Mouse (Mus musculus) hindlimb bud, embryonic 11.5 days (tissue): ENCODE results near the gene Pde6b.

Experiments
- DNase-seq: peaks from one replicate; pipeline ENCODE4 v3.0.0-alpha.2; 2012; ENCODE audit warnings: low read depth, low spot score; ENCODE audit errors: extremely low spot score

The Pde6b gene

DNA sequence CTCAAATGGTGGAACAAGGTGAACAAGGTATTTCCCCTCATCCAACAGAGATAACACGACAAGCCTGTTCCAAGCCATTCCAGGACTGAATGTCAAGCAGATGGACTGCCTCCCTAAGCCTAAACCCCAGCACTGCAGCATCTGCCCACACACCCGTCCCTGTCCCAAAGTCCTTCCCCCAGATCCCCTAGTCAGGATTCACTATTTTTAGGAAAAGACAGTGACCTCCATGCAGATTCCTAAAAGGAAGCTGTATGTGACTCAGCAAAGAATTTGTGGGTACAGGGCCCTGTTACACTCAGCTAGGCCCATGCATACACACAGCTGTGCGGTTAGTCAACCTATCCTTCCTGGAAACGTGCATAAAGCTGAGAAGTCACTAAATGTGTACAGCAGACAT, 1.7 kb upstream of the Pde6b start:
- DNase-seq, result no peak

DNA sequence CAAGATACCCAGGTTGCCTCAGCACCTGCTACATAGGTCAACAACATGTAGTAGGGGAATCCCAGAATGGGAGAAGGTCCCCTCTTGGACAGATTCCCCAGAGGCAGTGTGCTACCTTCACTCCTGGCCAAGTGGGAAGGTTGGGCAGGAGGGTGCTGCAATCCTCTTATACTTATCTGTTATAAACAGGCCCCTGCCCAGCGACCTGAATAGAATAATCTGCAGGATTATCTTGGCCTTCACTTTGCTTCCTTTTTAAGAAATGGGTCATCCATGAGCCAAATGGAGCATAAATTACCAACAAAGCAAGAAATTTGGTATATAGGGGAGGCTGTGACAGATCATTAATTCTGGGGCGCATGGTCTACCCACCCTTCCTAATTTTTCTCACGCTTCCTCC, 1.6 kb downstream of the Pde6b start:
- DNase-seq, result no peak

DNA sequence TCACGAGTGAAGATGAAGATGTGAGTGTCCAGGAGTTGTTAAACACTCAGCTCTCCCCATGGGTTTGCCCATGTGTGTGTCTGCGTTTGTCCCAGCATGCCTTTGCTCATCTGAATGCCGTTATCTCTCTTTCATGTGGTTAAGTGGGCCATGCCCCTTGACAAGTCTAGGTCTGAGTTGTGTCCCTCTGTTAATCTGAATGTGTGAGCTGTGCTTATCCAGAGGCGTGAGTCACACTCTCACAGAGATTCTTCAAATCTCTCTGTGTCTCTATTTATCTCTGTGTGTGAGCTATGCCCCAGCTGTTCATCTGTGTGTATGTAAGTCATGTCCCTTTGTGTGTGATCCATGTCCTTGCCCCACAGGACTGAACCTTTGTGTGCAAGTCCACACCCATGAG, 15.3 kb downstream of the Pde6b start:
- DNase-seq, result no peak

DNA sequence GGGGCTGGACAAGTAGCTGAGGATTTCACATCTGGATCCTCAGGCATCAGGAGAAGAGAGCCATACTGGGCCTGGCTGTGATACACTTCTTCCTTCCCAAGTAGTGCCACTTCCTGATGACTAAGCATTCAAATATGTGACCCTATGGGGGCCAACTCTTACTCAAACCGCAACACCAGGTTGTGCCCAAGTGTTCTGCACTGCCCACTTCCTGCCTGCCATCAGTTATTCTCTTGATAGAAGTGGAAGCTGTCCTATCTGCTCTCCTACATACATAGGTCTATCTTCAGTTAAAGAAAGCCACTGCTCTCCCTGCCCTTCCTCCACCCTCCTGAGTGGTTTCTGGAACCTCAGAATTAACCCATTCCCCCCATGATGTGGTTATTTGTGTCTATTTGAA, 17.3 kb downstream of the Pde6b start:
- no peak for DNase-seq

DNA sequence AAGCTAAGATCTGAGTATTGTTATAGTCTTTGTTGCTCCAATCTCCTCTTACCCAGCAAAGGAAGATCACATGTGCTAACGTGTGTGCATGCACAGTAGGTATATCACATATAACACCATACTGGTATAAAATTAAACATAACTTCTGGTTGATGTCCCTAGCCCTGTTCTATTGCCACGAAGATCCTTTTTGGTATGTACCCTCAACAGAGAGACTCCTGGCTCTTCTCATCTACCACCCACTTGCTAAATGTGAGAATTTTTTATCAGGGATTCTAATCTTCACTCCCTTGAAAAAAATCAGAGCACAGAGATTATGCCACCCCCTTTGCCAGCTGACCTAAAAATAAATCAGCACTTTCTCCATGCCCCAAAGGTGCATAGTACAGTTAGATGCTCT, 18.8 kb downstream of the Pde6b start:
- no peak for DNase-seq

DNA sequence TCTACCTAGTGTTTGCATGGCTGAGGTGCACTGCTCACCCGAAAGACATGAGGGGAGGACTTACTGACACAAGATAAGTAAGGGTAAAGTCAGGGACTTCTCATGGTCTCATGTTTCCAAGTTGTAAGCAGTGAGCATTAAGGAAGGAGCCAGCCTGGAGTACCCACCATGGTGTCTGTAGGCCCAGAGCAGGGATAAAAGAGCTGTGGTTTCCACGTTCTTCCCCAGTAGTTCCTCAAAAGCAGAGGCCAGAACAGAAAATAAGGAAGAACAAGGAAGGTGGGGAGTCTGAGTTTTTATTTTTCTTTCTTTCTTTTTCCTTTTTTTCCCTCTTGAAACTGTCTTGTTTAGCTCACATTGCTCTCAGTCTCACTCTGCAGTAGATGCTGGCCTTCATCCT, 26.5 kb downstream of the Pde6b start:
- DNase-seq, result no peak

DNA sequence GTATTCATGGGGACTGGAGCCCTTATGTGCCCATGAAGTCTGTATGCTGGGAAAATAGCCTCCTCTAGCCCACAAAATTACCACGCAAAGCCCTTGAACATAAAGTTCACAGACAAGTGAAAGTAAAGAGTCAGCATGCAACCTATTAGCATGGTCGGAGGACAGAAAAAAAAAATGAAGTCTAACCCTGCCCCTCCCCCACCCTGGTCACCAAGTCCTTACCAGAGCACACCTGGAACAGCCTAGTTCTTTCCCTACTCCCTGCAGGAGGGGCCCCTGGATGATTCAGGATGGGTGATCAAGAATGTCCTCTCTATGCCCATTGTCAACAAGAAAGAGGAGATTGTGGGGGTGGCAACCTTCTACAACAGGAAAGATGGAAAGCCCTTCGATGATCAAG, 34.5 kb downstream of the Pde6b start:
- no peak for DNase-seq

DNA sequence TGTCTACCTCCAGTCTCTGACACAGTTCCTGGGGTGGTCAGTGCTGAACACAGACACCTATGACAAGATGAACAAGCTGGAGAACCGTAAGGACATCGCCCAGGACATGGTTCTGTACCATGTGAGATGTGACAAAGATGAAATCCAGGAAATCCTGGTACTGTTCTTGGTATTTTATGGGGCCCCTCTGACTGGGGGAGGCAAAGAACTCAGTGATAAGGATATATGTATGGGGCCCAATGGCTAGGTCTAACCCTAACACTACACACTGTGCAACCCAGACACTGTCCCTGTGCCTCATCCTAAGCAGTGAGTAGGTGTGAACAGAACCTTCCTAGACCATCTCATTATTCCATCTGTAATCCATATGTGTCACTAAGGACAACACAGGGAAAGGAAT, 35.2 kb downstream of the Pde6b start:
- DNase-seq, result no peak

DNA sequence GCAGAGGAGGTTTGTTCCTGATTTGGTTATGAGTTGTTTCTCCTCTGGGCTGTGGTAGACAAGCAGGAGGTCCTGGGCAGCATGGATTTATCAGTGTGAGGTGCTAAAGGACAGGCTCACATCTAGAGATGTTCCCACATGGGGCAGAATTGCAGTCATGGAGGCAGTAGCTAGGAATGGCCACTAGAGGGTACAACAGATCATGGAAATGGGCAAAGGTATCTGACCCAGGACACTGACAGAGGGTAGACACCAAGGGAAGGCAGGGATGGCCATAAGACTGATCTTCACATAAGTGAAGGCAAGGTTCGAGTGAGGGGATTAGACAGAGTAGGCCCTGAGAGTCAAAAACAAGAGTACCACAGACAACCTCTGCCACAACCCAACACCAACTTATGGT, 39.0 kb downstream of the Pde6b start:
- DNase-seq, result no peak

DNA sequence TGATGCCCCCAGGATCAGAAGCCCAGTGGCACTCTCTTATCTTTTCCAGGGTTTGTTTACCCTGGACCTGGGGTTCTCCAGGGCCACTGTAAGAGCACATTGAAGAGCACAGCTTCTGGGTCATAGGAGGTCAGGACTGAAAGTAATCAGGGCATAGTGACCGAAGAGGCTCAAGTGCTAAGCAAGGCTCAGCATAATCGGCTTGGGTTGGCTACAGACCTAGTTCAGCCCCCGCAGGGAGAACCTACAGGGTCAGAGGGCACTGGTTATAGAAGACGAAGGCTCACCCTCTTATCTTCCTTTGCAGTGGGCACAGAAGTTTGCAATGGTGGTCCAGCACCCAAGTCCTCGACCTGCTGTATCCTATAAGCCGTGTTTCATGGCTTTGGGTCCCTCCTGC, 43.0 kb downstream of the Pde6b start:
- DNase-seq, result no peak

DNA sequence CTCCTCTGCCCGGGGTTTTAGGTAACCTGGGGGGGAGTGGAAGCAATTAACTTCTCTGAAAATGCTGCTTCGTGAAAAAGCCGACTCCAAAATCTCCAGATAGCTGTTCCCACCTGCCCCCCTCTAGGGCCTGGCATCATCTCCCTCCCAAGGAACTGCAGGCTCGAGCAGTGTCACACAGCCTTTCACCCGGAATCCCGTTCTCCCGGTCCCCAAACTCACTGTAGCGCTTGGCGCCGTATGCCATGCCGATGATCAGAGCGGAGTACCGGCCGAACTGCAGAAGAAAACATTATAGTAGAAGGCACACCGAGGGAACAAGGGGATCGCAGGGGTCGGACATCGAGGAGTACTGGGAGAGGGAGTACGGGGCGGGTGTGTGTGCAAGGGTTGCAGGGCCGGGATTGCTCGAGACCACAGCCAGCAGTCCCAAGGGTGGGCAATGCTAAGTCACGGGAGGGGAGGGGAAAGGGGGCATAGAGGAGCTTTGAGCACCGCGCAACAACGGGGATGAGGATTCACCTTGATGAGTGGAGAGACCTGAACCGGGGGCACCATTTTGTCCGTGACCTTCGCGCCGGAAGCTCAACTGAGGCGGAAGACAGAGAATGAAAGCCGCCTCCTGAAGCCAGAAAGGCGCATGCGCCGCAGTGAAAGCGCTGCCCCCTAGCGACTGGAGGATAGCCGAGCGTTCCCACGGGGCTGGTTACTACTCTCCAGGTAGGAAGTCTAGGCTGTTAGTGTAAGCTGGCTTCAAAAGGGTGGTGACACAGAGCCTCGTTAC, 45.8 kb downstream of the Pde6b start, which contains the start of gene Atp5k:
TSS of gene Atp5k (minus strand) at position 645 of the 784 bp plus-strand sequence.
- DNase-seq, result peak; percentile 86

DNA sequence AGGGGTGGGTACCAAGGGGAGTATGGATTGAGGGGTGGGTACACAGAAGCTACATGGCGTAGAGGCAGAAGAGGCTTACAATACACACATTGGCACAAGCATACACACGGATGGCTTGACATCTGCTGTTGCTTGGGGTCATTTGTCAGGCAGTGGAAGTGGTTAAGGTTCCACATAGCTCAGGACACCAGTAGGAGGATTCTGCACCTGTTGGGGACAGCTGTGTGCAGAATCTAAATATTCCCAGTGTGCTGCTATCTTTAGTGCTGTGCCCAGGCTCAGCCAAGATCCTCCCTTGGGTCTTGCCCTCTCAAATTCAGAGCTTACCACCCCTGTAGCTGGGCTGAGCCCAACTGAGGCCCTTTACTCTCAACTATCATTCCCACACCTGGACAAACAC, 47.9 kb downstream of the Pde6b start:
- DNase-seq, result no peak

DNA sequence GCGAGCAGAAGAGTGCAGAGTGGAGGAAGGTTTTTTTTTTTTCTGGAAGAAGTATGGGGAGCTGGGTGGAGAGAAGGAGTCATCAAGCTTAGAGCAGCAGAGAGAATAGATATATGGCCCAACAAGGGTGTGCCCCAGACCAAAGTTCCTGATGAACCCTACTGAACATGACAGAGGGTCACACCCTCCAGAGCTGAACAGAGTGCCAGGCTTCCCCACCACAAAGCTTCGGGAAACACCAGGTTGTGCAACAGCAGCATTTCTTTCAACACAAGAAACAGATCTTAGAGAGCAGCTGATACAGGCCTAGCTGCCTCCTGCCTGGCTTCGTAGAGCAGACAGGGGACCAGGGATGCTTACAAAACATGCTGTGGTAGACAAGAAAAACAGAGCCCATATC, 58.8 kb downstream of the Pde6b start:
- no peak for DNase-seq

DNA sequence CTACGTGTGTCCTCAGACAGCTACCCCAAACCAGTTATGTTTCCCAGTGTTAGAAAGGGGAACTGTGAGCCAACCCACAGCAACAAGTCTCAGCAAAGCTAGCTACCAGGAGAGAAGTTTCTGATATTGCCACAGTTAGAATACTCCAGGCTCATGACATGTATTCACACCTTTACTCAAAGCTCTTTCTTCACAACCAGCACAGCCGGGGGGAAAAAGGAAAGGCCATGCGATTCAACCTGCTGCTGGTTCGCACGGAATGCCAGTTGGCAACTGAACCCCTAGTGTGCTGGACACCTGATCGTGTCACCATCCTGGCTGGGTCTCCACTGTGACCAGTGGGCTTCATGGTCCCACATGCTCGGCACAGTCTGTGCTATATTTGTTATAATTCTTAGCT, 59.7 kb downstream of the Pde6b start:
- DNase-seq, result no peak

DNA sequence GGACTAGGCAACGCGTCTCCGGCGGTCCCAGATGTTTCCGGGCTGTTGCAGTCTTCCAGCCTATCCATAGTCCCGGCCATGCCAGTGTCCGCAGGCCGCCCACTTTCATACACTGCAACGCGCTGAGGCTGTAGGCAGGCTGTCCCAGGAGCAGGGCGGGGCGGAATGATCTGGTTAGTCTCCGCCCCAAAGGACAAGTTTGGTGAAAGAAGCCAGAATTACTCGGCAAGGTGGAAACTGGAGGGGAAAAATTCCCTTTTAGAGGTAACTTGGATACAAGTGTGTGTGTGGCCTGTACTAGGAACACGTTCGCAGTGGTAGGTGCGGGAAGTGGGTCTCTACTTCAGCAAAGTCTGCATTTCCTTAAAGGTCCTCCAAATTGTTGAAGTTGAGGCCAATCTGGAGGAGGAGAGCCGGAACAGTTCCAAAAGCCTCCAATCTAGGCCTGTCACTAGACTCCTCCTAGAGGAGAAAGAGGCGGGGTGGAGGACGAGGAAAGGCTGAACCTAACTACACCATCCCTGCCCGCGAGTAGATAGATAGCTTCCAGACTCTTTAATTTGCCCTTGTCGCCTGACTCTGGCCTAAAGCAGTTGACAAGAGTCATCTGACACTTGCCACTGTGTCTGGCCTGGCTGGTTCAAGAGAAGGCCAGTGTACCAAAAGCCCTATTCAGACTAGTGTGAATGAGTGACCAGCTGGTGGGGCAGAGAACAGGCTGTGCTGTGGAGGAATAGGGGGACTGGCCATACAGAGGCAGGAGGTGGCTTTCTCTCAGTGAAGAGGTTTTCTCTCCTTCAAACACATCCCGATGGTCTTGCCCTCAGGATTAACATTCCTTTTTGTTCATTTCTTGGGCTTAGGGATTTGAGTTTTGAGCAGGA, 60.8 kb downstream of the Pde6b start, which contains the start of gene Mfsd7a:
TSS of gene Mfsd7a (minus strand) at position 107 of the 884 bp plus-strand sequence.
- DNase-seq, result no peak

DNA sequence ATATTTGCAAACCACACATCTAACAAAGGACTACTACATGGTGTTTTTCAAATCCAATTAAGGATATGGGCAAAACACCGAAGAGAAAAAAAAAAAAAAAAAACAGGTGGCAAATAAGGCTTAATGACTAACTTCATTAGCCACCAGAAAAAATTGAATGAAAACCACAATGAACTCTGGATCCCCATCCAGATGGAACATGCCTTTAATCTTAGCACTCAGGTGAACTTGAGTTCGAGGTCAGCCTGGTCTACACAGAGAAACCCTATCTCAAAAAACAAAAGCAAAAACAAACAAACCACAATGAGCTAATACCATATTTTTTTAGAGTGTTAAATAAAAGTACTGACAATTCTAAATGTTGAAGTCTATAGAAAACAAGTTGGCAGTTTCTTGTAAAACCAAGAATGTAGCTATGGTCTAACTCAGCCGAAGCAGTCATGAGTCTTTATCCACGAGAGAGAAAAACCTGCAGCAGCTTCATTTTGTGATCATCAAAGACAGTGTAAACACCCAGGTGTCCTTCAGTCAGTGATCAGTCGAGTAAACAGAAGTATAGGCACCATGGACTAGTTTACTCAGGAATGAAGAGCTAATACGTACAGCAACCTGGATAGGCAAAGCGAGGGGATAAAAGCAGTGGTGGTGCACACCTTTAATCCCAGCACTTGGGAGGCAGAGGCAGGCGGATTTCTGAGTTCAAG, 62.8 kb downstream of the Pde6b start:
- DNase-seq, result no peak

DNA sequence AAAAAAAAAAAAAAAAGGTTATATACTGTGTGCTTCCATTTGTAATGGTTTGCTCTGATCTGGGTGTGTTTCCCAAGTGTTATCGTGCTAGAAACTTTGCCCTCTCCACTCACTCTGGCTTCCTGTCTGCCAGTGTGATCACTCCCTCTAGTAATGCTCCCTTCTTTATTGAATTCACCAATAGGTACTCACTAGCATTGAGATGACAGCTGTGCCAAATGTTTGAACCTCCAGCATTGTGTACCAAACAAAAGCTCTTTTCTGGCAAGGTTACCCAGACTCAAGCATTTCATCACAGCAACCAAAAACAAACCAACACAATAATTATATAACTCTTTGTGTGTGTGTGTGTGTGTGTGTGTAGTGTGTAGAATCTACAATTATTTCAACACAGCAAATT, 63.4 kb downstream of the Pde6b start:
- DNase-seq, result no peak

DNA sequence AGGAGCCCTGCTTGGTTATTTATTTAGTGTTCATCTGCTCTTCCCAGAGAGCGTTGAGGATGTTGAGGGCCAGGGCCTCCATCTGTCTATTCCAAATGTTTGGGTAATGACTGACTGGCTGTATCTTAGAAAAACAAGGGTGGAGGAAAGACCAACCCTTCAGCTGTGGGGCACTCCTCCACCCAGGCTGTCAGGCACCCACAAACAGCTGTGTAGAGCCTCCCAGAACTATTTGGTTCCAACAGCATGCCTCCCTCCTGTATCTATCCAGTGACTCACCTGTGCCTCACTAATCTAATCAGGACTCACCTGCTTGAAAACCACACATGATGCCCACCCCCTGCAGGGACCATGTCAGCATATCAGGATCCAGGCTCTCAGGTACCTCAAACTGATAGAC, 64.2 kb downstream of the Pde6b start:
- DNase-seq, result no peak

DNA sequence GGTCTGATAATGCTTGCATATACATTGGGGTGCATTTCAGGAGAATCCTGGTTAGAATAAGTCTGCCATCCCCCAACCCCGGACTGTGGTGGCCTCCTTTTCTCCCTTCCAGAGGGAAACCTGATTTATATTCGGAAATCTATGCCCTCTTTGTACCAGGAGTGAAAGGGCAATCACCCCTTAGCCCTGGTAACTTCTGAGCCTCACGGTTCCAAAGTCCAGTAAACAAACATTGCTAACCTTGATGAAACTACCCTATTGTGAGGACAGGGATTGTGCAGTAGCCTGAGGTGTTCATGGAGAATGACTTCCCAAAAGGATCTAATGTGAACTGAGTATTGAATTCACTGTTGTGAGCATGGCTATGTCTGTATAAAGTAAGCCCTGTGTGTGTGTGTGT, 65.9 kb downstream of the Pde6b start:
- no peak for DNase-seq

DNA sequence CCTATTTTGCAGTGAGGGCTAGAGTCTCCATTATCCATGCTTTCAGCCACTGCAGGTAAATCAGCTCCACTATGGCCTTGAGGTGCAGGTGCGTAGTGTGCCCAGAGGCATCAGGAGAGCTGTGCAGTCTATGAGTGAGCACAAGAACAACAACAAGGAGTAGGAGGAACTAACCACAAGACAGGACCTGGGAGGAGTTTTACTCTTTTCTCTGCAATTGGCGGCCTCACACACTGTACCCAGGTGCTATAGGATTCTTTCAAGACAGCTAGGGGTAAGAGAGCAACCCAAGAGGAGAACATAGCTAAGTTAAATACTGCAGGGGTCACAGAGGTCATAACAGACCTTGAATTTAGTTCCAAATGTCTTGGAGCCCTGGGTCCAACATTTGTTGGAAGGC, 70.5 kb downstream of the Pde6b start:
- no peak for DNase-seq

DNA sequence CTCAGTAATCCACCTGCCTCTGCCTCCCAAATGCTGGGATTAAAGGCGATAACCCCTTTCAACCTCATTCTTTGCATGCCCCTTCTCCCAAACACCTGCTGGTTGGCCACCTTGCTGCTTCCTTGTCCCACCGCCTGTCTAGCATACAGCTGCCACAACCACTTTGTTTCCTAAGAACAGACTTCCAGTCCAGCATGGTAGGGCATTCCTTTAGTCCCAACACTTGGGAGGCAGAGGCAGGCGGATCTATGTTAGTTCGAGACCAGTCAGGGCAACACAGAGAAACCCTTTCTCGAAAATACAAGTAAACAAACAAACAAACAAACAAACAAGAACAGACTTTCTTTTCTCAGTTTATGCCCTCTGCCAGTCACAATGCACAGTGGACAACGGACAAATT, 72.3 kb downstream of the Pde6b start:
- no peak for DNase-seq
